Mouse (Mus musculus) cerebellum, adult 11 months (tissue): ENCODE data around the gene Mst1.
A peak's percentile ranks its signal among the peaks of the same experiment; 100 is the strongest.

Experiments
- DNase-seq: peaks from one replicate; pipeline ENCODE4 v3.0.0; 2022

Mst1 gene

DNA sequence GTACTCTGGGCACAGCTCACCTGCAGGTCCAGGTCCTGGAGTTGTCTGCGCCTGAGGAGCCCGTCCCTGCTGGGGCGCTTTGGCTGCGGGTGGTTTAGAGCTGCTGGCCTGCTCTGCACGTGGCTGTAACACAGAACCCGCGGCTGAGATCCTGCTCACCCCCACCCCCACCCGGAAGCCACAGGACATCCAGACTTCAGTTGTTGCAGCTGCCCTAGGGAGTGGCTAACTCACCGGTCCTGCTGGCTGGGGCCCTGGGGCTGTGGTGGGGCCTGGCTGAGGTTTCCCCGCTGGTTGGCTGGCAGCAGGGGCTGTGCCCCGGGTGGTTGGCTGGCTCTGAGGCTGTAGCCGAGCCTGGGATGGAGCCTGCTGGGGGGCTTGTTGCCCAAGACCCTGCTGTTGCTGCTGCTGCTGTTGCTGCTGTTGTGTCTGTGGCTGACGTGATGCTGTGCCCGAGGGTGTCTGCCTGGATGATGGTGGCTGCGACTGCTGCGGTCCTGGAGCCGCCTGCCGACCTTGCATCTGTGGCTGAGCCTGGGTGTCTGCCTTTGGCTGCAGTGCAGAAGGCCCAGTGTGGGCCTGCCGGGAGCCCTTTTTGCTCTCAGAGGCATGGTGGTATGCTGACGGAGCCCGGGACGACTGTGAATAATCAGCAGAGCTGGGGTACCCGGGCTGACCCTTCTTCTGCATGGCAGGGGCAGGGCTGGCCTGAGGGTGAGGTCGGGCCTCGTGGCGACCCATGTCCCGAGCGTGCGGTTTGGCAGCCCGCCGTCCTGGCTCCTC, 24.7 kb downstream of the Mst1 start:
- DNase-seq, result peak; percentile 57

DNA sequence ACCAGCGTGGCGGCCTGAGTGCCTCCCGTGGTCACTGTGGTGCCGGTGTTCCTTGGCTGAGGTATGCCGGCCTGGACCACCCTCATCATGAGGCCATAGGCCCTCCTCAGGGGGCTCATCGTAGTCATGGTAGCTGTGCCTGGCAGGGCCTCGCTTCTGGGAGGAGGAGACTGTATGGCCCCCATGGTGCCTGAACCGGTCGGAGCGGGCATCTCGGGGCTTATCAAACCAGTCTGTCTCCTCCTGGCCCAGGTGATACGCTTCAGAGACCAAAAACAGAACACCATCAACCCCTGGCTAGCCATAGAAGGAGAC, 25.3 kb downstream of the Mst1 start:
- DNase-seq, result no peak

DNA sequence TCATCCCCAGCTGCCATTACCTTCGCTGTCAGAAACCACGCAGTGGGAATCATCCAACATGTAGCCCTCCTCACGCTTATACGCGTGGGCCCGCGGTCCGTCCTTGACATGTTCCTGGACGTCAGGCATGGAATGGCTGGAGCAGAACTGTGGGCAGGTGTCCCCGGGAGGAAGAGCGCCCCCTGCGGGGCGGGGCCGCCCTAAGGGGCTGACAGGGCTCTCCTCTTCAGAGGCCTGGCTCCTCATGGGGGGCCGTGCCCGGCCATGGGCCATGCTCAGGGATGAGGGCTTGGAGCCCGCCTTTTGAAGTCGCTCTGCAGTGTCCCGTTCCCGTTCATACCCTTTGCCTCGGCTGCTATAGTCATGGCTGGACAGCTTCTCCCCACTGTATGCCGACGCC, 25.9 kb downstream of the Mst1 start:
- DNase-seq, result no peak

DNA sequence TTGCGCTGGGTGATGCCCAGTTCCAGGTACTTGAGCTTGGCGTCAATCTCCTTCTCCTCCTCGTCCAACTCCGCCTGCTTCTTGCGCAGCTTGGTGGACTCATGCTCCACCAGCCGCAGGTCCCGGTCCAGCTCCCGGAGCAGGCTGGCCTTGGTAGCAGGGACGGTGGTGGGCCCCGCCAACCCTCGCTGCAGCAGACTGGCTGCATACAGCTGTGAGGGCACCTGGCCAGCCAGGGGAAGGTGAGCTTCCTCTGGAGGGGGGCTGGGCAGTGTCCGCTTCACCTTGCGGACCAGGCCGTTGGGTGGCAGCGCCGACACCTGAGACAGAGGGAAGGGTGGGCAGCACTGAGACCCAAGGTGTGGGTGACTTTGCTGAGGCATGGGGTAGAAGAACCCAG, 27.6 kb downstream of the Mst1 start:
- DNase-seq, result no peak

DNA sequence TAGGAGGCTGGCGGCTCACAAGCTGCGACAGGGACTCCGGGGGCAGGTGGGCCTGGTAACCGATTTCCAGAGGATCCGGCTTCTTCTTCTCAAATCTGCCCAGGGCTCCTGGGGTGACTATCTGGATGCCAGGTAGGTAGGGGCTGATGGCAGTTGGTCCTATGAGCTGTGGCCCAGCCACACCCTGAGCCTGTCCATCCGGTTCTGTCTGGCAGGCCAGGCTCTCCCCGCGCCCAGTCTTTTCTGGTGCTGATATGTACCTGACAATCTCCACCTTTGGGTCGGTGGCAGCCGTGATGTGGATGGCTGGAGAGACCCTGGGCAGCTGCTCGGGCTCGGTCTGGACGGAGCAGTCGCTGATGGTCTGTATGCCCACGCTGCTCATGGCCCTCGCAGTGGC, 29.9 kb downstream of the Mst1 start:
- no peak for DNase-seq

DNA sequence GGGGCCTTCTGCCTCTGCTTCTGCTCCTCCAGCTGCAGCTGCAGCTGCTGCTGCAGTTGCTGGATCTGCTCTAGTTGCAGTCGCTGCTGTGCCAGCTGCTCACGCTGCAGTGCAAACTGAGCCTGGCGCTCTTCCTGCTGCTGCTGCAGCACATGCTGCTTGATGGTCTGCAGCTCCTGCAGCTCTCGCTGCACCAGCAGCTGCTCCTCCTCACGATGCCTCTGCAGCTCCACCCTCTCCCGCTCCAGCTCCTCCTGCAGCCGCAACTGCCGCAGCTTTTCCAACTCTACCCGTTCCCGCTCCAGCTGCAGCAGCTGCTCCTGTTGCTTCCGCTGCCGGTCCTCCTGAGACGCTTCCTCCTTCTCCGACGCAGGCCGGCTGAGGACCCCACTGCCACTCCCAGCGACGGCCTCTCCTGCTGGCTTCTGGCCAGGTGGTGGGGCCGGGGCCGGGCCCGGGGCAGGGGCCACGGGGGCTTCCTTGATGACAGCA, 30.9 kb downstream of the Mst1 start:
- DNase-seq, result no peak

DNA sequence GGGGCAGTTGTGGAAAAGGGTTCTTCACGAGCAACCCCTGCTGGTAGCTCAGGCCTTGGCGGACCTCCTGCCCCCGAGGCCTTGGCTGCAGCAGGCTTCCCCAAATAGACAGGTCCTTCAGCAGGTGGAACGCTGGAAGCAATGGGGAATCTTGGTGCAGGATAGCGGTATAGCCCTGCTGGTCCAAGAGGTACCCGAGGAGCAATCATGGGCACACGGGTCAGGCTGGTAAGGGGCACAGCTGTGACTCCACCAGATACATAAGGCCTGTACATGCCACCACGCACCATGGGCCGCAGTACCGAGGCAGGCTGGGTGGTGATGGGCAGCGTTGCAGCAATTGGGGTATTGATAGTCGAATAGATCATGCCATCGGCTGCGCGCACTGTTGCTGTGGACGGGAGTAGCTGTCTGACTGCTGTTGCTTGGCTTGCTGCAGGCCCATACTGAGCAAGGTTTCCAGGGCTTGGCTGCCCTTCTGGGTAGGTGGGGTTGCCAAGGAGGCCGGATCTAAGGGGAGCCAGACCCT, 31.4 kb downstream of the Mst1 start:
- no peak for DNase-seq

DNA sequence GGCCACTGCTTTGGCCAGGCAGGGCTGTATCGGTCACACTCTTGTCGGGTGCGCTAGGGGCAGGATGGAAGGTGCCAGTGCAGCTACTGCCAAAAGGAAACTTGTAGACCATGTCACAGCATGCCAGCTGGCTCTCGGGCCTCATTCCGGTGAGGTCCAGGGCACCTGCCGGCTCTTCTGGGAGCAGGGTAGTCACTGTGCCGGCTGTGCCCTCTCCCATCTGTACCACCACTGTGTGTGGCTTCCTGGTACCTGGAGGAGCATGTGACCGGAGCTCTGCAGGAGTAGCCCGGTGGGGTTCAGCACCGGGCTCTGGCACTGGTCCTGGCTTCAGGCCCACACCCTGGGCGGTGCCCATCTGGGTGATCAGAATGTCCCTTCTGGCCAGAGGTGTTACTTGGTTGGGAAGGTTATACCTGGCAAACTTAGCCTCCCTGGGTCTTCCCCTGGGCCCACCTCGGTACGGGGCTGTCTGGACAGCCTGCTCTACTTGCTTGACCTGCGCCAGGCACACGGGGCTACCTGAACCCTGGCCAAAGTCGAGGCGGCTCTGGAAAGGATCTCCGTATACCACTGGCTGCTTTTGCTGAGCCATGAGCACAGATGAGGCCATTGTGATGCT, 32.6 kb downstream of the Mst1 start:
- DNase-seq, result peak; percentile 76

DNA sequence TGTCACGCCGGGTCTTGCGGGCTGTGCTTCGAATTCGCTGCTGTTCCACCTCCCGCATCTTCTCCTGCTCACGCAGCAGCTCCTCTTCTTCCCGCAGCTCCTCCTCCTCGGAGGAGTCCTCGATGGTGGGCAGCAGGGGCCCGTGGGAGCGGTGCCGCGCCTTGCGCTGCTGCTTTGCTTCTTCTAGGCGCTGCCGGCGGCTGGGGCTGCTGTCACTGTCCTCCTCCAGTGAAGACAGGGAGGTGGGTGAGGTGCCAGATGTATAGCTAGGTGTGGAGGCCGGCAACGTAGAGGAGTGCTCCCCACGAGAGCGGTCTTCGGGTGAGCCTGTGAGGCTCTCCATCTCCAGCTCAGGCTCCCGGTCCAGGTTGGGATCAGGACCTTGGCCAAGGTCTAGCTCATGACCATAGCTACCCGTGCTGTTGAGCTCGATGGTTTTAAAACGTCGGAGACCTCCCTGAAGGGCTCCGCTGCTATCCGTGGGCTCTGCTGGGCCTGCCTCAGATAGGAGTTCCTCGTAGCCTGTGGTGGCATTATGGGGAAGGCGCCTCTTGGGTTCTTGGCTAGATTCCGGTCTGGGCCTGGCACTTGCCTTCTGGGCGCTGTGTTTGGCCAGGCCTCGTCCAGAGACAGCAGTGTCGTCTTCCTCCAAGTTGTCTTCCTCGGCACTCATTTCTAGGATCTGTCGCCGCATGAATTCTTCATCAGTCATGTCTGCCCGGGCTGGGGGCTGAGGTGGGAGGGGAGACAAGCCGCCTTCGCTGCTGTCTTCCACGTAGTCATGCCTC, 35.2 kb downstream of the Mst1 start:
- DNase-seq, result no peak

DNA sequence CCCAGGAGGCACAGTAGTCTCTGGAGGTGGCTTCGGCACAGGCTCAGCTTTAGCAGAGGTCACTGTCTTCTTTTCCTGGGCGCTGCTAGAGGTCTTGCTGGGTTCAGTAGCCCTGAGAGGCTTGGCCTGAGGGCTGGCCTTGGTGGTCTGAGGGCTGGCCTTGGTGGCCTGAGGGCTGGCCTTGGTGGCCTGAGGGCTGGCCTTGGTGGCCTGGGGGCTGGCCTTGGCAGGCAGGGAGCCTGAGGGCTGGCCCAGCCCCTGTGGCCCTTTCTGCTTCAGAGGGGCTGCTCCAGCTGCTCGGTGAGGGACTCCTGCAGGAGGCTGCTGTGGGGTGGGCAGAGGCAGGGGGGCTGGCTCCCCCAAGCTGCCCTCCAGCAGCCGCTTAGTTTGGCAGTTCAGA, 36.9 kb downstream of the Mst1 start:
- no peak for DNase-seq

DNA sequence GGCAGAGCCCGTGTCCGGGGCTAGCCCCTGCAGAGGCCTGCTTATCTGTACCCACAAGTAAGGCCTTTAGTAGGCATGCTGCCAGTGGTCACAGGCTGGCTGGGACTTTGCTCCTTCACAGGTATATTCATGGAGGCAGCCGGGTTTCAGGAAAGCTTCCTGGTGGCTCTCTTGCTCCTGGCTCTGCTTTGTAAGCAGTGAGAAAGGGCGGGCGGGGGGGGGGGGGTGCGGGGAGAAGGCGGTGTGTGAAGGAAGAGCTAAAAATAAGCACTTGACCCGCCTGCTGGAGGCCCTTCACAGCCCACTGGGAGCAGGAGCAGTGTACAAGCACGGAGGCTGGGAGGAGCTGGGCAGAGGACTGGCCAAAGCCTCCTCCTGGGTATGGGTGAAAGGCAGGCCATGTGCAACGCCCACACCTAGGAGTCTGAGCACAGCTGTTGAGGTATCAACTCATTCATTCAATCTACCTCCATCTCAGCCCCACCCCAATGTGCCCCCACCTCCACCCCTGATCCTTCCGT, 39.7 kb downstream of the Mst1 start:
- no peak for DNase-seq

DNA sequence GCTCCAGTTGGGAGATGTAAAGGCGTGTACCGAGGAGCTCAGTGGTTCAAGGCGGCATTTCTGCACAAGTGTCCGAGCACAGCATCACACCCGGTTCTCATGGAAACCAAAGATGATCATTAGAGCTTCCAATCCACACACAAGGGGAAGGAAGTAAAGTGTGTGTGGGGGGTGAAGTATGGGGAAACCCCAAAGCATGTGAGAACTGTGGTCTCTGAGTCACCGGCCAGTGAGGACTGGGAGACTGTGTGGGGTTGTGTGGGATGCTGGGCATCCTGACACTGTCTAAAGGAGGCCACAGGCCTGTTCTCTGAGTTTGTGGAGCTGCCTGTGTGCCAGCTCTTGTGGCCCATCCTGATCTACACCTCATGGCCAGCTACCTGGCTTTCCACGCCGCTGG, 40.4 kb downstream of the Mst1 start:
- no peak for DNase-seq

DNA sequence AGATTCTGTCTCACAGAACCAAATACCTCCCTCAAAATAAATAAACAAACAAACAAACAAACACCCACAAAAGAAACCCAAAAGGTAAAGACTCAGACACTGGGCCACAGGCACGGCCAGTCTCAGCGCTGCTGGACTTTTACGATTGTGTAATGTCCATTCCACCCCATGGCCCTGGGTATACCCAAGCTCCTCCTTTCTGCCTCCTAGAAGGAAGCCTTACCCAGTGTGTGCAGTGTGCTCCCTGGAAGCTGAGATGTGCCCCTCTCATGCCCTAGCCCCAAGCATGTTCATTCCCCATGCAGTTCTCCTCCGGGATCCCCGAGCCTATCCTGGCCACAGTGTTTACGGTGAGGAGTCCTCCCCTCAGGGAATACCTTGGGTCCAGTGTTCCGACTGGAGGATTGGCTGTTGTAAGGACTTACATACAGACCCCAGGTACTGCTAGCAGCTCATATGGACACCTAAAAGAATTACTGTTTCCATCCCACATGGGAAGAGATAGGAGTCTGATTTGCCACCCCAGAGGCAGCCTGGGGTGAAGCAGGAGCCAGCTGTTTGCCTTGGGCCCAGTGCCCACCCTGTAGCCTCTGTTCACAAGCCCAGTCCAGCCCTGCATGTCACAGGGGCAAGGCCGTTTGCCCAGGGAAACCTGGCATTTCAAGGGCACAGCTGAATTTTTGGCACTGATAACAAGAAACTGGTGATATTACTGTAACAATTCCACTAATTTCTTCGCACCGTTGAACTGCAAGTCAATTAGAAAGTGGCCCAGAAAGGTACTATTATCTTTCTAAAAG, 41.1 kb downstream of the Mst1 start:
- DNase-seq, result no peak

DNA sequence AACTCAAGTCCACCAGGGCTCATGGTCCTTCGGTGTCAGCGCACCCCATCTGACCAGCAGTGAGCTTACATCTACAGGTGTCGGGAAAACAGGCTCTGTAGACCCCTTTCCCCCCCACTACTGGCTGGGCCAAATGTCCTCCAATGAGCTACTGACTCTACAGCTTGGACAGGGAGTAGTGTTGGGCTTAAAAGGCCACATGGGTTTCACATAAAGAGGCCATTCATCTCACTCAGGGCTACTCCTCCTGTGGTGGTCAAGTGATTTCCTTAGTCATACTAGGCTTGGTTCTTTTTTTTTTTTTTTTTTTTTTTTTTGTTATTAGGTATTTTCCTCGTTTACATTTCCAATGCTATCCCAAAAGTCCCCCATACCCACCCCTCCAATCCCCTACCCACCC, 43.7 kb downstream of the Mst1 start:
- DNase-seq, result no peak

DNA sequence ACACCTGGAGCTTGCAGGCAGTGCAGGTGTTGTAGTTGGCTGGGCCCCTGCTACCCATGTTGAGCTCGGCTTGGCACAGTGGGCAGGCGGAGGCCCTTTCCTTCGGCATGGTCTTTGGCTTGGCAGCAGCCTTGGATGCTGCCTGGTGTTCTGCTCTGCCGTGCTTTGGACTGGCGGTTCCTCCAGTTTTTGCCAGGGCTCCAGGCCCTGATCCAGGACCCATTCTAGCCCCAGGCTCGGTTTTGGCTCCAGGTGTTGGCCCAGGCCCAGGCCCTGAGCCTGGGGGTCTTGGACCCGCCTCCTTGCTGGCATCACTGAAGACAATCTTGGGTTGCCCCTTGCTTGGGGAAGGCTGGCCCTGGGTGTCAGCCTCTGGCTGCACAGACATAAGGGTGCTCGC, 45.5 kb downstream of the Mst1 start:
- no peak for DNase-seq

DNA sequence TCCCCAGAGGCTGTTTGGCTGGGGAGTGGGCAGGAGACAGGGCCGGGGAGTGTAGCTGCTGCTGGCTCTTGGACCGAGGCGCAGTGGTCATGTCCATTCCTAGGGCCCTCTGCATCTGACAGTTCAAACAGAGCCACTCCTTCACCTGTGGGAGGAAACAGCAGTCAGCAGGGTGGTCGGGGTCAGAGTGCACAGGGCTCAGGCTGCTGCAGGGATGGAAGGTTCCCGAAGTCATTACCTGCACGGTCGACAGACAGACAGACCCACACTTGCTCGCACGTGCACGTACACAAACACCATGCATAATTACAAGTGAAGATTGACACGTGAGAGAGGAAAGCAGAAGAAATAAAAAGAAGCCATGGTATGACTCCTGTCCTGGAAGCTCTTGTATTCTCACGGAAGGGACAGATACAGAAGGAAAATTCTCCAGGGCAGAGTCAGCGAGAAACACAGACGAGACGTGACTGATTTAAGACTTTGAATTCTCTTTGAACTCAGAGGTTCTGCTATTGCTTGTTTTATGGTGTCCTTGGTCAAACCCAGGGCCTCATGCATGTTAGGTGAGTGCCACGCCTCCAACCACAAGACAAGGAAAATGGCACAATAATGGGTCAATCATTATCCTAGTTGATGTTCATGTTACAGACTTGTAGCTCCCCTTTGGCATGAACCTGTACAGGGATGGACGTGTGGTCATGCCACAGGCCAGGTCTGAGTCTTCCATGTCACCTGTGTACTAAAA, 46.4 kb downstream of the Mst1 start:
- DNase-seq, result no peak

DNA sequence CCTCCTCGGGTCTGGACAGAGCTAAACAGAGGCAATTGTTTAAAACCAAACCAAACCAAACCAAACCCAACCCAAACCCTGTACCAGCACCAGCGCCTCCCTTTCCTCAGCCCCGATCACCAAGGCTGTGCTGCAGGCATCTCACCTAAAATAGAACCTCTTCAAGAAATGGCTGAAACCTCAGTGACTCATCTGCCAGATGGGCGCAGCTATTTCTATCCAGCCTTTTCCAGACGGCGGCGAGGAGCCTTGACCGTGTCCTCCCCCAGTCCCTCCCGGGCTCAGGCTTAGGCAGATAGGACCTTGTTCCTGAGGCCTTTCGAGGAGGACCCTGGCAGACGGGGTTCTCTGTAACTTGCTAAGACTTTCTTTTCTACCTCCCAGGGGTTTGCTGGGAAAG, 48.0 kb downstream of the Mst1 start:
- no peak for DNase-seq

DNA sequence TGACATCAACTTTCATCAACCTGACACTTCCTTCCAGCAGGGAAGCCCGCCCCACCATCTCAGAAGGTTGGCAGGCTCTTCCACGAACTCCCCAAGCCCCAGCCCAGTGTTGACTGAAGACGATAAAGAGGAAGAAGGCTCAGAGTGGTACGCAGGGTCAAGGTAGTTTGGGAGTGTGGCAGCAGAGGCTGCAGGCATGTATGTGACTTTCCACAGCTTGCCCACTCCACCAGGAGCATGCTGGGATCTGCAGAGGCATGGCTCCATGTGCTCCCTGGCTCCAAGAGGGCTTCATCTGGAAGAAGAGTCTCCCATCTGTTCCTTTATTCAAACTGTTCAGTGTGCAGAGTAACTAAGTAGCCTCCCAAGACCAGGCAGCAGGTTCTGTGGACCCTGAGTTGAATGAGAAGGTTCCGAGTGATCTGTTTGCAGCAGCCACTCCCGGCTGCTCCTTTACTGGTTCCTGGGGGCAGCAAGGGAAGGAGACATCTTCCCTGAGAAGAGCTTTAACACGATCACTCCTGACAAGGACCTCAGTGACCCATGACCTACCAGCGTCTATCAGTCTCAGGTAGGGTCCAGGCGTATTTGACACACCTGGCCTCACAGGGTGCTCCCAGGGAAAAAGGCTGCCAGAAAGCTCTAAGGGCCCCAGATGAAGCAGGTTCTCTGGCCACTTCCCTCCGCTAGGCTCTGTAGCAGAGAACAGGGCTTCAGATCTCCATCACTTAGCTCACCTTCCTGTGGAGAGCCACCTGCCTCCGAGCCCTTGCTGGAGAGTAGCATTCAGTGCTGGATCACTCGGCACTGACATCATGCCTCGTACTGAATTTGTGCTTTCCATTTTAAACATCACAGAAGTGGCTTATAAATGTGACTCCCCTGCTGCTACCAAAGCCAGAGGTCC, 49.1 kb downstream of the Mst1 start:
- DNase-seq, result peak; percentile 59

DNA sequence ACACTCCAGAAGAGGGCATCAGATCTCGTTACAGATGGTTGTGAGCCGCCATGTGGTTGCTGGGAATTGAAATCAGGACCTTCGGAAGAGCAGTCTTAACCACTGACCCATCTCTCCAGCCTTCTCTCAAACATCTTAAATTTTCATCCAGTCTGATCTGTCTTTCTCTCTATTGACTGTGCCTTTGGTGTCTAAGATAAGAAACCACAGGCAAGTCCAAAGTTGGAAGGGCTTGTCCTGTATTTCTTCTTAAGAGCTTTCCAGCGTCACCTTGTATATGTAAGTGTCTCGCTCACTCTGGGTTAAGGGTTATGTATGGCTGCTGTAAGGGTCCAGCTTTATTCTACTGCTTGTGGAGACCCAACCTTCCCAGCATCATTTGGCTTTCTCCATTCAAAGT, 51.3 kb downstream of the Mst1 start:
- no peak for DNase-seq

DNA sequence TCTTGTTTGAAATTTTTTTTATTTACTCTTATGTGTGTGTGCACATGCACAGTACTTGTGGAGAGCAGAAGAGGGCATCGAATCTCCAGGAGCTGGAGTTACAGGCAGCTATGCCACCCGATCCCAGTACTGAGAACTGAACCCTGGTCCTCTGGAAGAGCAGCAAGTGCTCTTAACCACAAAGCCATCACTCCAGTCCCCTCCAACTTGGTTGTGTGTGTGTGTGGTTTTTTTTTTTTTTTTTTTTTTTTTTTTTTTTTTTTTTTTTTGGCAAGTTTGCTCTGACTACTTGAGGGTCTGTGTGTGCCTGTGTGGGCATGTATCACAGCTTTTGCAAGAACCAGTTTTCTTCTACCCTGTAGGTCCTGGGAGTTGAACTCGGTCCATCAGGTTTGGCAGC, 52.1 kb downstream of the Mst1 start:
- no peak for DNase-seq

DNA sequence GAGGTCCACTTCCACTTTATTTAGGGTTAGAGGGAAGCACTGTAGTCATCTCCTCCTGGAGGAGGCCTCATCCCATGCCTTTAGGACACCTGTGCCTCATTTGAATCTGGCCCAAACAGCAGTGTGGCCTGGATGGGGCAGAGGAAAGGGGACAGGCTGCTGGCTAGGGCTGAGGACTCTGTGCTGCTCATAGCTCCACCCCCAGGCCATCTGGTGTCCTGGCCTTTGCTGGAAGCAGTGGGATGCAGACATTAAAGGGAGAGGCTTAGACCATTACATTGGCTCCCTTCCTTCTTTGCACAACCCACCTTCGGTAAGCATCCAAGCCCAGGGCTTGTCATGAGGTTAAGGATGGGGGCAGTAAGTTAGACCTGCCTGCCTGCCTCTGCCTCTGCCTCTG, 53.2 kb downstream of the Mst1 start:
- DNase-seq, result peak; percentile 83
